Mouse (Mus musculus): ENCODE results near the gene Dpf3.

The Dpf3 gene

DNA sequence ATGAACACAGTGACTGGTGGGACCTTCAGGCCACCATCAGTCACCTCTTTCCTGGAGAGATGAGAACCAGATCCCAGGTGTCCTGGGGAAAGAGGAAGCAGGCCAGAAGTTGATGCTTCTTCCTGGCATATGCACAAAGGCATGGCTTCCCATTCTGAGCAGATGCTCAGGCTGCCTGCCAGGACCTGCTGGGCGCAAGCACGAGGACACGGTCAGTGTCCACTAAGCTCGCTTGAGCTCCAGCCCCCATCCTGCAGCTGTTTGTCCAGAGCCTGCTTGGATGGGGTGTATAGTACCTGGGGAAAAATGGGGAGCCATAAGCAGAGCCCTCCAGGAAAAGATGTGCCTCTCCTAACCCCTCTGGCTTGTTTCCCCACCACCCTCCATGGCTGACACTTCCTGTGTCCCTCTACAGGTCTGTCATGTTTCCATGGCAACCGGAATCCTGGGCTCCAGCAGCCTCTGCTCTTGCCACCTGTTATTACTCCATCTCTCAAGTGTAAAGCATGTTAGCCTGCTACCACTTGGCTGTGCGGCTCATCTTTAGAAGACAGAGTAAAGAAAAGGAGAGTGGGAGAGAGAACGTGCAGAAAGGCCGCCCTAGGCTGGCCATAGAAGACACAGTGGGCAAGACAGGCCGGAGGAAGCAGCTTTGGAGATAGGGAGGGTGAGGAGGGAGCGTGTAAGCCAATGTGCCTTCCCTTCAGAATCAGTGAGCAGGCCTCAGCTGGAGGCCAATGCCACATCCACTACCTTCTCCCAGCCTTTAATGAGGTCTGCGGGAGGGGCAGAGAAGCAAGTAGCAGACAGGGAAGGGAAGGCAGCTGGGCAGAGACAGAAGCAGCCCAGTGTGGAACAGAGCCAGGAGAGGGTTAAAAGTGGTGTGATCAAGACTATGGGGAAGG, 209.7 kb downstream of the Dpf3 start:
- no peak for DNase-seq

DNA sequence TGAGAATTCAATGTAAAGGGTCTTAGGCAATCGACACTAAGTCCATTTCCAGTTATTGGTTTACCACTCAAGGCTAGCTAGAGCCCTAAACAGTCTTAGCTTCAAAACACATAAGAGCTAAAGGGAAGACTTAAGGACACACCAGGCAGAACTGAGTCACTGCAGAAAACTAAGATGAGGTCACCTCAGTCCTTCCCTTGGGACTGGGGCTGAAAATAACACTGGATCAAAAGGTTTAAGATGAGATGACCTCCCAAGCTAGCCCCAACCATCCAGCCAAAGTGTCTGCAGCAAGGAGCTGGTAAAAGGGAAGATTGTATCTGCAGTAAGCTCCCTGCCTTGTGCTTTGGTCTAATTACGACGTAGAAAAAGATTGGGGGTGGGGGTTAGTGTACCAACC, 216.3 kb downstream of the Dpf3 start:
- DNase-seq = no peak

DNA sequence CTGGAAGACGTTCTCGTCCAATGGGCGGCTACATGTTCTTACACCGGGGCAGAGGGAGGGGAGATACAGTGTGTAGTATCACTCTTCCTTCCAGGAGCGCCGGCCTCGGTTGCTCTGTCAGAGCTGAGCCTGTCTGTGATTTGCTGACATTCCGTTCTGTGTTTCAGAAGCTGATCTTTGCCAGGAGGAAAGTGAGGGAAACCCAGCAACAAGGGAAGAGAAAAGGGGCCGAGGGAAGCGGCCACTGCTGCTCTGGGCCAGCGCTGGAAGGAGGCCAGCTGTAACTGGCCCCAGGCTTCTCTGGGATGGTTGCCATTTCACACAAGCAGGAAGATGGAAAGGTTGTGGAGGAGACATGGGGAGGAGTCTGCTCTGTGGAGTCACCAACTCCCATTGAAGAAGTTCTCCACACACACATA, 219.0 kb downstream of the Dpf3 start:
- peak; percentile 61 to 81 for DNase-seq

DNA sequence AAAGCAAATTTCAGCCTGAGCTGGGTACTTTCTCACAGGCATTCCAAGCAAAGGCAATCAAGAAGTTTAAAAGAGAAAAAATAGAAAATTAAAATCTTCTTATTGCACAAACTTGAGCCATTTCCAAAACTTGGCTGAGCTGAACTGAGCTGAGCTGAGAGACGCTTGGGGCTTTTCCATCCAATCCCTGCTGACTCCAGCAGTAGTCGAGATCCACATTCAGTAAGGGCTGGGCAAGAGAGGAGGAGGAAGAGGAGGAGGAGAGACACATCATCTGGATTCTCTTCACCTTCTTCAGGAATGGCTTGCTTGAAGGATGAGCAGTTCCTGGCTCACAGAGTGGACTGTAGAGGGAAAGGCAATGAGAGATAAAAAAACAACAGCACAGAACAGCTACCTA, 227.0 kb downstream of the Dpf3 start:
- DNase-seq = no peak

DNA sequence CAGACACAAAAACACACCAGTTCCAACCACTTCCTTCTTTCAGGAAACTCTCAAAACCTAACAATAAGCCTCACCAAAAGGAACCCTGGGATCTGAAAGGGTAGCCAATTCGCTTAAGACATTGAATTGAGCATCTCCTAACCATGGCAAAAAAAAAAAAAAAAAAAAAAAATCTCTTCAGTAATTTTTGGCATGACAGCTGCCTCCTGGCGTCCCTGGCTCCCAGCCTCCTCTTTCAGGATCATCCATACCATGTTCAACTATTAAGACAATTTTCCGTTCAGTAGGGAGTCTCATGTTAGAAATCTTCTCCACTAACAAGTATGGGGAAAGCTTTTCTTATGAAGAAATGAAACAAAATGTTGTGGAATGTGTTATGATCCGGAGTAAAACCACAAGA, 233.1 kb downstream of the Dpf3 start:
- DNase-seq = no peak

DNA sequence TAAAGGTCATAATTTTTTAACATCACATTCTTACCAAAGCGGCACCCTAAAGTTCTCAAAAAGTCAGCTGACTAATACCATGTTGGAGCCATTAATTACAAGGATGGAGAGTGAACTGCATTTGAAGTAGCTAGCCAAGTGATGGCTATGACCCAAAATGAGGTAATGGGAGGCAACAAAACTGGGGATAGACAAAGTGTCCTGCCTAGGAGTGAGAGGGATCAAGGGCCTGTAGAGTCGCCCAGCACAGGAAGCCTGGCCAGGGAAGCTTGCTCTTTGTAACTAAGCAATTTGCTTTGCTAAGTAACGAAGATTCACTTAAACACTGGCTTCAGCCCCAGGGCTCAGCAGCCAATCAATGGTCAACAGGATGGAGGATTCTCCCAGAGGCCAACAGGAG, 238.4 kb downstream of the Dpf3 start:
- DNase-seq = no peak

DNA sequence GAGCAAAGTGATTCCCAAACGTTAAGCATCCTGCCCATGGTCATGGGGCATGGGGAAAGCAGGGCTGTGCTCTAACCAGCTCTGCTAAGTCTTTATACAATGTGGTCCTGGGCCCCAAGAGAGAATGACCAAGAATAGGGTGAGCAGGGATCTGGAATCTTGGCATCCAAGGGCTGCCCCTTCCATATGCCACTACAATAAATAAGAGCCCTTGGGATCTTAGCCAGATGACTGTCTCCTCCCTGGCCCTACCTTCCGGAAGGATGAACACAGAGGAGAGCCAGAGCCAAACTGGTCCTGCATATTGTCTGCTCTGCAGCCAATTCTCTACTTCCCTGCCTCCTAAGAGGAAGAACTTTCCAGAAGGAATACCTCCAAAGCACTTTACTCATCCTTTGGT, 238.9 kb downstream of the Dpf3 start:
- no peak for DNase-seq

DNA sequence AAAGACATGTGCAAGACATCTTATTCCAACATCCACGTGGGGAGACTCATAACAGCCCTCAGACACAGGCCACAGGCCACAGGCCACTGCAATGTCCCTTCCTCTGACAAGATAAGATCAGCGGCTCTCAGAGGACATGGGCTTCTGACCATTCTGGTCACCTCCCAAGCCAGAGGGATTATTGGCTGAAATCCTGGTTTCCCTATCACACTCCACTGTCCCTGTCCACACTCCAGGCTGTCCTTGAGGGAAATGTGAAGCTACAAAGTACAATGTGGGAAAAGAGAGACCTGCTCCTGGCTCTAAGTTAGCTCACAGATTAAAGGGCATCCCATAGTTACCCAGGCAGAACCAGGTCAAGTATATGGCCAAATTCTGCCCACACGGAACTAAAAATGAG, 239.8 kb downstream of the Dpf3 start:
- DNase-seq = no peak

DNA sequence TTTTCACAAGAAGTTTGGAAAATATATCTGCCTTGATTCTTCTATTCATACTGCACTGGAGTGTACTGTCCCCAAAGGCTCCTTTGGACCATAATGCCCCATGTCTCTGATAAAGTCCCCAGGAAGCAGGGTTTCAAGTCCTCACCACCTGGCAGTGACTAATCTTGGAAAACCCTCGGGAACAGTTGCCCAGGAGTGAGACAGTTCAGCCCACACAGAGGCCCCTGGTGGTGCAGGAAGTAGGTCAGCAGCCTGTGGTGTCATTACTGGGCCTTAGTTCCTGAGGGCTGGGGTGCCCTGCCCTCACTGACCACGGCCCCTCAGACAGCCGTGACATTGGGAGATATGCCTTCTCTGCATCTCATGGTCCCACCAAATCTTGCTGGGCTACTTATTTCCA, 246.5 kb downstream of the Dpf3 start:
- DNase-seq = no peak

DNA sequence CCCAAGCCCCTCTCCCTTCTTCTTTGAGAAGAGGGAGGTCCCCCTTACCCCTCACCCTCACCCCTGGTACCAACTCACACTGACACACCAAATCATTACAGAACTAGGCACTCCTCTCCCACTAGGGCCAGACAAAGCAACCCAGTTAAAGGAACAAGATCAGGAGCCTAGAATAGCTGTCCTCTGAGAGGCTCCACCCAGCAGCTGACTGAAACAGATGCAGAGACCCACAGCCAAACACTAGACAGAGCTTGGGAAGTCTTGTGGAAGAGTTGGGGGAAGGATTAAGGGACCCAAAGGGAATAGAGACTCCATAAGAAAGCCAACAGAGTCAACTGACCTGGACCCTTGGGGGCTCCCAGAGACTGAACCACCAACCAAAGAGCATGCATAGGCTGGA, 246.9 kb downstream of the Dpf3 start:
- DNase-seq = no peak

DNA sequence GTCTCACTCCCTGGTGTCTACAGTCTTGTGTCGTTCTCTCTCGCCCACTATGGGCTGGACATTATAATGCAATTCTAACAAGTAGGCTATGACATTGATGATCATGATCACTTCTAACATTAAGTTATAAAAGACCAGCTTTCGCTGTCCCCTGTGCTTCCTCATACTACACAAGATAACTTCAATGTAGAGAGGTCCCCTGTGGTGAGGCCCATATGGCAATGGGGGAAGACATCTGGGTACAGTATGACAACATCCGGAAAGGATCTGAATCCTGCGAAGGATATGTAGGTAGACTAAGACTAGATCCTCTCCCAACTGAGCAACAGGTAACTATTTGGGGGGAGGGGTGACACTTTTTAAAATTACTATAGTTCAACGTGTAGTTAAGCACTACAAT, 251.7 kb downstream of the Dpf3 start:
- DNase-seq = no peak

DNA sequence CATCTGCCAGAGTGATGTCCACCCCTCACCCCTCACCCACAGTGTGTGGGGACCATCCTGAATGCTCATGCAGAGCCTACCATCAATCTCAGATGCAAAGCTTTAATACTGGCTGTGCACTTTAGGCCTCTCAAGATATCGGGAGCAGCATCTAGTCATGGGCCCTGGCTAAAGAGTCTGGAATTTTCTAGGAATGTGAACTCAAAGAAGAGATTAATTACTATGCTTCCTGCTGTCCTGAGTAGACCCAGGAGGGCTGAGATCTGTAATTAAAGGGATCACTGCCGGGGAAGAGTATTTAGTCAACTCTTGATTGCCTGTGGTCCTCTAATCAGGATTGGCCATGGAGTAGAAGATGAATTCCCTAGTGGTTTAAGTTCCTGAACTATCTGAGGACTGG, 252.5 kb downstream of the Dpf3 start:
- DNase-seq = no peak

DNA sequence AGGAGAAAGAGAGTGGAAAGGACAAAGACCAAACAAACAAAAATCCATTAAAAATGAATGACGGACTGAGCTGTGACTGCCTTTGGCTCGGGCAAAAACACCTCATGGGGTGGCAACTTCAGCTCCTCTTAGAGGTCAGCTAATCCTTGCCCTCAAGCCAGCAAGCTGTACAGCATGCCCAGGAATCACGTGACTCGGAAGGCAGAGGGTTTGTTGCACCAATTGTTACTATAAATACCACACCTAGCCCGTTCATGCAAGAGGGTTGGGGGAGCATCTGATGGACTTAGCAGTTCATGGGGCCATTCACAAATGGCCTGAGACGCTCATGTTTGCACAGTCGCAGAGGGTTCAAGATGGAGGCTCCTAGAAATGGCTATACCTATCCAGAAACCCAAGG, 253.9 kb downstream of the Dpf3 start:
- DNase-seq = no peak

DNA sequence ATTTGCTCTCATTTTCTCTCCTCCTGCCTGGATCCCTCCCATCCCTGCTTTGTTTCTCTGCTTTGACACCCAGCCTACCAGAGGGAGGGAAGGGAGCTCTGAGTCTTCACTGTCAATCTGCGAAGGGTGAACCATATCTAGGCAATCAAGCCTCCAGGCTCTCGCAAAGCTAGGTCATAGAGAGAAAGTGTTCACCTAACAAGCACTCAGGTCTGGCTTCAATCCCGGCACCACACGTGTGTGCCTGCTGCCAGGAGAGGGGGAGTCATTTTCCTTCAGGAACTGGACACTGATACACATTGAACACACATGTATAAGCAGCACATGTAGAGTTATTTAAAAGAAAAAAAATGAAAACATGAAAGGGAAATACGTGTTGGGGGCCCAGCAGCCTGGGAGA, 254.6 kb downstream of the Dpf3 start:
- no peak for DNase-seq

DNA sequence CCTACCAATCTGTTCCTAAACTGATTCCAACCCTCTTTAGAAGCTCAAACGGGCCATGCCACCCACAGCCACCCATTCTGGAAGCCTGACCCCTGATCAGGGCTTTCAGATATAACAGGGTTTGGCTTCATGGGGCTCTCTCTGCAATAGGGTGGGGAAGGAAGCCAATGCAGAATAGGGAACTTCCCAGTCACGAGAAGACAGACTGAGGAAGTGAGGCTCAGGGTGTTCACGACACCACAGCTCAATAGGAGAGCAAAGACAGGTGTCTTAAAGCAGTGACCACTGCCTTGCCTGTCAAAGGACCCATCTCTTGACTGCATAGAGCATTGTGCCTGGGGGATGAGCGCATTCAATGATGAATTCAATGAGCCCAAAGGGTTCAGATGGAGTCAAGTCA, 256.3 kb downstream of the Dpf3 start:
- no peak for DNase-seq

DNA sequence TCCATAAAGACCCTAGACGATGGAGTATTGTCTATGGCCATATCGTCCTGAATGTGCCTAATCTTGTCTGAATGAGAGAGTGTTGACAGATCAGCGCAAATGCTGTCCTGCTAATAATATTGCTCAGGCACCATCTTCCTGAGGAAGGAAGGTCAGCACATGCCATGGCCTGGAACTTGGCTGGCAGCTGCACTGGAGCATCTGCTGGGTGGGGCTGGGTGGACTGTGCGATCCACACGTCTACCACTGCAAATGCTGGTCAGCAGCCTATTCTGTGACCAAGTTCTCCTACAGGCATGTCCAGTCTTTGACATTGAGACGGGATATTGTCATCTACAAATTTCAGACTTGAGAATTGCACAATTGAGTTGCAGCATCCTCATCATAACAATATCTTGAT, 257.8 kb downstream of the Dpf3 start:
- DNase-seq = no peak

DNA sequence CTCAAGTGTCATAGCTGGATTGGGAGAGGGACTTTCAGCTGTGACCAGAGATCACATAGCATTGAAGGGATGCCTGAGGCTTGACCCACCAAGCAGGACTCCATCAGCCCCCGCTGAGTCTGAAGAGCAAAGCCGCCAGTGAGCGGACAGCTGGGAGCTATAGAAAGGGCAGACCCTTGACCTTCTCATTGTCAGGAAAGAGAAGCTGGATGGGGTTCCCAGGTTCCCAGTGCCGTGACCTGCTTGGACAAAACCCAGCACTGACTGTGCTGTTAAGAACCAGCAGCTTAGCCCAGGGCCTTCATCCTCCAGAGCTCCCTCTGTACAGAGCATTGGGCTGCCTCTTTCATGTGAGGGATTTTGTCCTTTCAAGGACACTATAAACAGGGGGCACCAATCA, 260.5 kb downstream of the Dpf3 start:
- no peak for DNase-seq

DNA sequence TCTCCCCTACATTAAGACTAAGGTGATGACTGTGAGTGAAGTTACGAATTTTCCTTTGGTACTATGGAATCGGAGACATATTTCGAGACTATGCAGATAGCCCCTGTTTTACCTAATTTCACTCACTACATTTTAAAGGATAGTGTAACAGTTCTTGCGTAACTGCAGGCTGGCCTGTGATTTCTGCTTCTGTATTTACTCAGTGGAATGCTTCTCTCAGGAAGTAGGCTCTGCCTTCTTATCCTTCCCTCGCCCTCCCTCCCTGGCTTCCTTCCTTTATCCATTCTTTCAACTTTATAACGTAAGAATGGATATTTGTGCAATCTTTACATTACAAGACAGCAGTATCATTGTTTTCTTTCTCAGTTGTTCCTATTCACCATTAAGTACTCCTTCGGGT, 266.6 kb downstream of the Dpf3 start:
- DNase-seq = no peak

DNA sequence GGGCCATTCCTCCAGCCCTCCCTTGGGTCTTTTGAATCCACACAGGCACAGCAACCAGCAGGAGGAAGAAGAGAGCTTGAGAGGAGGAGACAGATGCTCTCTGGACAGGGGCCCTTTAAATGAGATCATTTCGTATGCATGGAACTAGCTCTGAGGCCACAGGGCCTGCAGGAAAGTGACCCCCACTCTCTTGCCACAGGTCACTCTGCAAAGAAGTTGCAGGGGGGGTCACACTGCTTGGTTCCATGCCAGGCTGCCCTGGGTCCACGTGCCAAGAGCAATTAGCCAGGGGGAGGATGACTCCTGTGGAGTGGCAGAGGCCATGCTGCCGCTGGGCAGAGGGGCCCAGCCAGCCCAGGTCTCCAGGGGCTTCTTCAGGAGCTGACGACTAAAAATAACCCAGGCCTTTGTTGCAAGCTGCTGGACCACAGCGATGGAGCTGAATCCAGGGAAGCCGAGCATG, 273.6 kb downstream of the Dpf3 start:
- DNase-seq = no peak

DNA sequence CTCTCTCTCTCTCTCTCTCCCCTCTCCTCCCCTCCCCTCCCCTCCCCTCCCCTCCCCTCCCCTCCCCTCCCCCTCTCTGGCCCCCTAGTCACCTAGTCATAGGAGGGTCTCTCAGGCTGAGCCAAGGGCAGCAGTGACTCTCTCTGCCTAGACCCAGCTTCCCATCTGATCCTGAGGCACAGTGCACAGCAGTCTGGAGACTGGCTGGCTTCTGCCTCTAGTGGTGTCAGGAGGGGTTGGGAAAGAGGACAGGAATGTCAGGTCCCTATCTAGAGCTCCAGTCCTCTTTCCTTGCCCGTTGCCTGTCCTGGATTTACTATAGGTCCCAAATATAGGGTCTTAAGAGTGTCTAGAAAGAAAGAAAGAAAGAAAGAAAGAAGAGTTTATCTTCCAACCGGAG, 275.5 kb downstream of the Dpf3 start:
- DNase-seq = no peak

DNA sequence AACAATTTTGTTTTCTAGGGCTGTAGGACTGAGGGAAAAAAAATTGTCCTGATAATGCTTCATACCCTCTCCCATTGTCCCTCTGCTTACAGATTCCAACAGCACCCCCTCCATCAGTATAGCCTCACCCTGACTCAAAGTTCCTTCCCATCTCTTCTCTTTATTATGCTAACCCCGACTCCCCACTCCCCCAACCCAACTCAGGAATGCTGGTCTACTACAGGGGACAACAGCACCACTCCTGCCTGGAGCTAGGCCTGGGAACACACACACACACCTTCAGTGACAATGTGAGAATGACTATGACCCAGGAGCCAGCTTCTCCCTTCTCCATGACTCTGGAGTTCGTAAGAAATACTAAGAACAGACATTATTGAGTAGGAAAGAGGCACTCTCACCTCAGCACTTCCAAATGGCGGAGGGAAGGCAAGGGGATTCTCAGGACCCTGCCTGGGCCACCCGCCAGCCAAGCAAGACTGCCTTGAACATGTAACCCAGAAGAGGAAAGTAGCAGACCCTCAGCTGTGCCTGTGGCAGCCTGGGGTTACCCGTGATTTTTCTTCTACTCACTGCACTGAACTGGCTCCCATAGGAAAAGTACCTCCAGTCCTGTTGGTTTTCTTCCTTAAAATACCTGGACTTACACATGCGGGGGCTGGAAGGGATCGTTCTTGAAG, 276.2 kb downstream of the Dpf3 start:
- no peak for DNase-seq

DNA sequence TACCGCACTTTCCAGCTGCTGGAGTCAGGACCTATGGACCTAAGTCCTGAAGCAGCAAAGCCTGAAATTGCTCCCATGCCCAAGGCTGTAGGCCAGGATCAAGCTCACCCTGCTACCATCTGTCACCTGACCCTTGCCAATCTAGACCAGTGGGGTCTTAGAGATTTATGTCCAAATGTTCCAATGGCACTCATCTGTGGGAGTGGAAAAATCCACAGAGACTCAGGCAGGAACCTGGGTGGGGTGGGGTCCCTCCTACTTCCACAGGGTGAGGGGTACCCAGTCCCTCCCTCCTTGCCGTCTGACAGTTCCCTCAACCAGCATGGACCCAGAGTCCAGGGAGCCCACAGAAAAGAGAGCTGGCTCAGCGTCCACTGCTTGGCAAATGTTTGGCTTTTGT, 276.8 kb downstream of the Dpf3 start:
- DNase-seq = no peak

DNA sequence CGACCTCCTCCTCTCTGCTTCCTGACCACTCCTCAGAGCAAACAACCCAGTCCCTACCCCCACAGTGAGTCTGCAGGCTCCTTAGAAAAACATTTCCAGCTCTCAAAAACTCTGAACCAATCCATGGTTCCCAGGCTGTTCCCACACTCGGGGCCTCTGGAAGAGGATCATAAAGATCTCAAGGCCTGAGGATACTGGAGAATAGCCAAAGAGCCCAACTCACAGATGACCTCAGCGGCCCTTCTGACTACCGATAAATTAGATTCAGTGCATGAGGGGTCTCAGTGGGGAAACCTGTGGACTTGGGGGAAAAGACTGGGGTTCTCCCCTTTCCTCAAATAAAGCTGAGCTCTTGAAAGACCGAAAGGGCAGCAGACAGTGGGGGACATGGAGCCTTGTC, 277.2 kb downstream of the Dpf3 start:
- DNase-seq = no peak

DNA sequence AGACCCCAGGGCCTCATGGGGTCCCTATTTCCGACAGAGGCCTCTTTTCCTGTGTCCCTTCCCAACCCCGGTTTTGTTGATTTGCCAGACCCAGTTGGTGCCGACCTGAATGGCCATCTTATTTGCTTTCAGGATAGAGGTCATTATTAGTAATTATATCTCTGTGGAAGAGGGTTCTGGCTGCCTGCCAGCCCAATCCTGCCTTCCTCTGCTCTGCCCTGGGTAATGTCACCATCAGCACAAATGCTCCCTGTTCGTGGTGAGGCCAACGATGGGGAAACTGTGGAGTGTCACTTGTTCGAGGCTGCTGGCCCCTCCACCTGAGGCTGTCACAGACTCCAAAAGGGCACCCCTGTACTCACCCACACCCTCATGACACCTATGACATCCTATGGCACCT, 278.1 kb downstream of the Dpf3 start:
- no peak for DNase-seq

DNA sequence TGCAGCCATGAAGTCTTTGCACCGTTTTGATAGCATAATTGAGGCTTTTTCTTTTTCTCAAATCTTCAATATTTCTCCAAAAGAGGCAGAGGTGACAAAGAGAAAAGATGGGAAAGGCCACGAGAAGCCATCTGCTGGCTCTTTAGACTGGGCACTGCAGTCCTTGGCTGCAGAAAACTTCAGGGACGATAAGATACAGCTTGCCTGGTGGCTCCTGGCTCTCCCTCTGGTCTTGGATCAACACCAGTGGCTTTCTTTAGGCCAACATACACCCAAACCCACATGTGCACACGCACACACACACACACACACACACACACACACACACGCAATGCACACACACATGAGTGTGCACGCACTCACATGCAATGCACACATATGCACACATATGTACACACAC, 278.7 kb downstream of the Dpf3 start:
- no peak for DNase-seq
